ENCODE assay signal across 8 mouse cellular contexts in the genomic region with DNA sequence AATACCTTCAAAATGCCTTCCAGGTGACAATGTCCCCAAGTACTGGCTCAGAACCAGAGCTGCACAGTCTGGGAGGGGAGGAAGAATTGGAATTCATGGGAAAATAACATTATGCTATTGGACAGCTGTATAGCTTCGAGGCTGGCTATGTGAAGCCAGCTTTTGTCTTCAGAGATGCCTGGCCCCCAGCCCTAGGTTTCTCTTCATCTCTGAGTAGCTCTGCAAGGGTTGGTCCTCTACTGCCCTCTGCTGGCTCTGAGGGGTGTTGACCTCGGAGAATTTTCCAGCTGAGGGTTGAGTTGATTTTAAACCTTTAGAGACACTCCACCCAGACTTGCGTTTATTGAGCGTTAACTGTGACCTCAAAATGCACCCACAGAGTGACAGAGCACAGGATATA.
A peak's percentile ranks its signal among the peaks of the same experiment; 100 is the strongest.
DNase-seq lines count a peak whose midpoint lies in the region; ATAC-seq and TF ChIP-seq lines count a peak whose summit lies in the region.

No protein-coding gene starts in this region.

- H3K27ac ChIP-seq in ES-E14 (ENCODE audit: insufficient read depth, low read depth, low read length, poor library complexity, severe bottlenecking): no peak overlapping the region
- peak overlapping the region; percentile 25; the same call in 1 of the 2 replicates for H3K27ac ChIP-seq in forebrain, embryonic 13.5 days
- H3K27ac ChIP-seq in neural tube, embryonic 15.5 days (replicated peaks): peak overlapping the region; percentile 73

- peak; percentile 80 for ATAC-seq in forebrain, embryonic 13.5 days
- ATAC-seq in neural tube, embryonic 15.5 days (ENCODE audit: low FRiP score): peak; percentile 87

- 7% methylated on average over 4 of the region's 4 CpGs for whole genome bisulfite sequencing in forebrain, embryonic 13.5 days
- WGBS in neural tube, embryonic 15.5 days: 4% methylated on average over 4 of the region's 4 CpGs

- no peaks in the 10 kb centered on the region for H3K36me3 ChIP-seq in ES-E14 (ENCODE audit: control insufficient read depth, insufficient read depth, low read length, poor library complexity, severe bottlenecking)
- no peaks in the 10 kb centered on the region for H3K36me3 ChIP-seq in forebrain, embryonic 13.5 days (ENCODE audit: poor library complexity, severe bottlenecking)
- no peaks in the 10 kb centered on the region for H3K36me3 ChIP-seq in neural tube, embryonic 15.5 days

- in situ Hi-C loops in ES-E14 (cut with MboI; ENCODE audit: low sequenced_read_pairs in 2 of 2, unreplicated experiment in 2 of 2): no loop called here

- no peaks in the 10 kb centered on the region for H3K9me3 ChIP-seq in ES-E14 (ENCODE audit: control insufficient read depth, insufficient read depth, low read depth, low read length)
- H3K9me3 ChIP-seq in forebrain, embryonic 13.5 days (replicated peaks): no peaks in the 10 kb centered on the region
- H3K9me3 ChIP-seq in neural tube, embryonic 15.5 days (replicated peaks): no peaks in the 10 kb centered on the region

- H3K4me2 ChIP-seq in forebrain, embryonic 13.5 days: peak overlapping the region; percentile 49
- peak overlapping the region; percentile 43 for H3K4me2 ChIP-seq in neural tube, embryonic 15.5 days

- 0 out of 4 replicates have a peak, but pooled peaks cover 0 to 2% of the 10 kb centered on the region in 2 experiments for H3K4me1 ChIP-seq in ES-E14 (ENCODE audit: control insufficient read depth in 2 of 2, insufficient read depth in 2 of 2, low read length in 2 of 2, poor library complexity in 1 of 2)
- H3K4me1 ChIP-seq in forebrain, embryonic 13.5 days: peaks cover 22% of the 10 kb centered on the region
- peaks cover 21% of the 10 kb centered on the region for H3K4me1 ChIP-seq in neural tube, embryonic 15.5 days

- H3K9ac ChIP-seq in ES-E14 (ENCODE audit: insufficient read depth, low read depth, low read length, poor library complexity, severe bottlenecking): no peak overlapping the region
- 0 out of 2 replicates have a peak overlapping the region, but pooled peaks have one; percentile 2 for H3K9ac ChIP-seq in forebrain, embryonic 13.5 days
- no peak overlapping the region for H3K9ac ChIP-seq in neural tube, embryonic 15.5 days (replicated peaks)

- peak; percentile 70 for DNase-seq in ES-E14 (ENCODE audit: low read depth, low spot score)
- DNase-seq in c-Kit-positive CD71-positive TER-119-positive erythroid progenitor cells, embryonic 14.5 days (ENCODE audit: low spot score): peak; percentile 28
- DNase-seq in heart, postnatal 14 days: peak; percentile 72 to 82
- DNase-seq in kidney, postnatal 4 days: peak; percentile 80 to 84
- DNase-seq in lung, adult 18-20 months: peak; percentile 46 to 53
- peak; percentile 20 to 36 for DNase-seq in thymus, adult 18-20 months

- H3K4me3 ChIP-seq in ES-E14 (ENCODE audit: insufficient read depth in 1 of 2, low read depth in 1 of 2, low read length in 2 of 2, poor library complexity in 1 of 2, severe bottlenecking in 1 of 2): no peak overlapping the region
- peak overlapping the region; percentile 7; the same call in 1 of the 2 replicates for H3K4me3 ChIP-seq in forebrain, embryonic 13.5 days
- H3K4me3 ChIP-seq in neural tube, embryonic 15.5 days (replicated peaks): no peak overlapping the region

- intact Hi-C loops in heart, postnatal 14 days (cut with DNase I): loop anchor here (1.0 to 10.0 kb wide), 3 partner anchors 397 to 498 kb away; no protein-coding TSS in a partner anchor

- H3K27me3 ChIP-seq in forebrain, embryonic 13.5 days: no peaks in the 10 kb centered on the region
- no peaks in the 10 kb centered on the region for H3K27me3 ChIP-seq in neural tube, embryonic 15.5 days (replicated peaks)

TF ChIP-seq in ES-E14, 5 proteins besides CTCF, POLR2A, EP300 and RAD21:
- no peak for TF ChIP-seq CHD2 (IDR thresholded peaks at IDR 0.05; ENCODE audit: low read depth, low read length)
- no peak for TF ChIP-seq HCFC1 (IDR thresholded peaks at IDR 0.05; ENCODE audit: borderline replicate concordance, insufficient read depth, low read length)
- TF ChIP-seq ZC3H11A (IDR thresholded peaks at IDR 0.05; ENCODE audit: borderline replicate concordance, low read depth, low read length): peak; percentile 87; the same call in 1 of the 2 replicates
TF ChIP-seq in ES-E14: peak in this region for 1.

Comparison
In these comparisons a context has a peak if more than half of its experiments do, and no peak if none do; other contexts are left out.
1. DNase-seq: peak in every context shown above with its lines; median percentile 82 in kidney, postnatal 4 days; 77 in heart, postnatal 14 days; 70 in ES-E14; 50 in lung, adult 18-20 months; 28 in c-Kit-positive CD71-positive TER-119-positive erythroid progenitor cells, embryonic 14.5 days; 28 in thymus, adult 18-20 months.